Mouse (Mus musculus) cortical plate, adult 2 months (tissue): ENCODE measurements around the gene Cep104. TPM values are rescaled to one million over a fixed set of nuclear protein-coding genes. Genes with fewer than 3 reads are reported as not detected.

ENCODE experiments used
- H3K27ac ChIP-seq: fragments of 200-500 bp; 2 replicates; pipeline ENCODE4 v1.5.1; 2012; ENCODE audit warnings: low read length, control low read depth, inconsistent platforms; ENCODE audit not compliant: insufficient read depth
- H3K4me1 ChIP-seq: fragments of 200-500 bp; 2 replicates; pipeline ENCODE4 v1.6.1; 2011; ENCODE audit warnings: low read length; ENCODE audit not compliant: control insufficient read depth, insufficient read depth
- H3K4me3 ChIP-seq: fragments of 200-500 bp; 2 replicates; pipeline ENCODE4 v1.5.1; 2011; ENCODE audit warnings: mild to moderate bottlenecking, low read length, control low read depth; ENCODE audit not compliant: insufficient read depth
- CTCF ChIP-seq: fragments of 200-500 bp; IDR thresholded peaks from 2 replicates; pipeline ENCODE4 v1.5.1; 2011; ENCODE audit warnings: mild to moderate bottlenecking, control low read depth, low read length; ENCODE audit not compliant: insufficient read depth; ENCODE audit errors: extremely low read depth
- POLR2A ChIP-seq: fragments of 200-500 bp; IDR thresholded peaks from 2 replicates; pipeline ENCODE4 v1.6.1; 2011; ENCODE audit warnings: mild to moderate bottlenecking, low read length, control low read depth; ENCODE audit not compliant: insufficient read depth; ENCODE audit errors: extremely low read depth
- polyA plus RNA-seq: library from polyadenylated mRNA; depleted of rRNA; stranded (reverse); fragments of >200 nt; gene quantifications from 2 replicates; pipeline ENCODE4 v1.2.3, GENCODE M21; 2012; rRNA removed

Cep104 gene
- polyA plus RNA-seq = 19.8 and 21.9 TPM in 2 replicates

GRCm38 (mm10) chr4:153974431-153975291, at the start of gene Cep104, which contains the start of gene Dffb:
Gene Cep104 (plus strand): TSS chr4:153975194.
Gene Dffb (minus strand): TSS chr4:153975126.
- TF ChIP-seq POLR2A (peak; percentile 80; the same call in 1 of the 2 replicates), CTCF (no peak)

GRCm38 (mm10) chr4:153928772-153929299, 46.2 kb upstream of the Cep104 start:
- H3K4me1 ChIP-seq = no peaks in the 10 kb centered on the region
- H3K4me3 ChIP-seq = no peak overlapping the region
- TF ChIP-seq CTCF (no peak), POLR2A (no peak)
- no peak overlapping the region for H3K27ac ChIP-seq

More at GRCm38 (mm10) chr4:153974431-153975291, at the start of gene Cep104, which contains the start of gene Dffb:
- Histone ChIP-seq H3K27ac (peak within 1 kb of the TSS; percentile 74), H3K4me3 (peak within 1 kb of the TSS; percentile 92), H3K4me1 (peaks cover 2% of the 10 kb centered on the region; the same call in 1 of the 2 replicates)

- TF ChIP-seq CTCF (no peak), POLR2A (no peak)
- Histone ChIP-seq H3K4me1 (no peaks in the 10 kb centered on the region), H3K27ac (no peak overlapping the region), H3K4me3 (no peak overlapping the region)
Observed at GRCm38 (mm10) chr4:153929425-153929824, 45.6 kb upstream of the Cep104 start.

- no peak overlapping the region for H3K4me3 ChIP-seq
- H3K27ac ChIP-seq = no peak overlapping the region
- H3K4me1 ChIP-seq = no peaks in the 10 kb centered on the region
- TF ChIP-seq CTCF (no peak), POLR2A (no peak)
Observed at GRCm38 (mm10) chr4:153929921-153930320, 45.1 kb upstream of the Cep104 start.

GRCm38 (mm10) chr4:153943243-153943642, 31.8 kb upstream of the Cep104 start:
- Histone ChIP-seq H3K4me1 (no peaks in the 10 kb centered on the region), H3K4me3 (no peak overlapping the region), H3K27ac (no peak overlapping the region)
- no peak for TF ChIP-seq POLR2A
- TF ChIP-seq CTCF = peak; percentile 93

- H3K27ac ChIP-seq = no peak overlapping the region
- no peak overlapping the region for H3K4me3 ChIP-seq
- TF ChIP-seq POLR2A = no peak
- TF ChIP-seq CTCF = no peak
- no peaks in the 10 kb centered on the region for H3K4me1 ChIP-seq
Observed at GRCm38 (mm10) chr4:153944261-153944660, 30.7 kb upstream of the Cep104 start.

- TF ChIP-seq CTCF (no peak), POLR2A (no peak)
- no peak overlapping the region for H3K27ac ChIP-seq
Observed at GRCm38 (mm10) chr4:153945741-153946140, 29.3 kb upstream of the Cep104 start.

GRCm38 (mm10) chr4:153950372-153950771, 24.6 kb upstream of the Cep104 start:
- Histone ChIP-seq H3K4me3 (no peak overlapping the region), H3K27ac (no peak overlapping the region), H3K4me1 (no peaks in the 10 kb centered on the region)
- no peak for TF ChIP-seq POLR2A
- no peak for TF ChIP-seq CTCF

More at GRCm38 (mm10) chr4:153945741-153946140, 29.3 kb upstream of the Cep104 start:
- Histone ChIP-seq H3K4me3 (no peak overlapping the region), H3K4me1 (no peaks in the 10 kb centered on the region)

- Histone ChIP-seq H3K4me1 (no peaks in the 10 kb centered on the region), H3K4me3 (no peak overlapping the region), H3K27ac (no peak overlapping the region)
- TF ChIP-seq CTCF = no peak
- no peak for TF ChIP-seq POLR2A
Observed at GRCm38 (mm10) chr4:153951150-153951549, 23.8 kb upstream of the Cep104 start.

GRCm38 (mm10) chr4:153951692-153952091, 23.3 kb upstream of the Cep104 start:
- Histone ChIP-seq H3K4me3 (no peak overlapping the region), H3K27ac (no peak overlapping the region), H3K4me1 (no peaks in the 10 kb centered on the region)
- TF ChIP-seq CTCF (no peak), POLR2A (no peak)
